ENCODE assay signal across 24 mouse cellular contexts in genomic region chr14:25106451-25106850, GRCm38 (mm10).
DNase-seq lines count a peak whose midpoint lies in the region; ATAC-seq and TF ChIP-seq lines count a peak whose summit lies in the region.
"Had no signal": no experiment of that assay in that cellular context is flagged by ENCODE, and none has a peak within 500 bp of the region (broad histone marks: within the 10 kb centered on the region; RNA-seq: fewer than 3 reads in every experiment).

No protein-coding gene starts in this region.

- H3K27ac ChIP-seq in embryonic facial prominence, embryonic 10.5 days (replicated peaks) = peak overlapping the region; percentile 77; the same call in 1 of the 2 replicates
- H3K27ac ChIP-seq in intestine, embryonic 15.5 days = no peak overlapping the region
- peak overlapping the region; percentile 96 for H3K27ac ChIP-seq in limb, embryonic 10.5 days
- H3K27ac ChIP-seq in limb, embryonic 14.5 days (replicated peaks; ENCODE audit: low read depth, low read length) = 0 out of 2 replicates have a peak overlapping the region, but pooled peaks have one; percentile 86
- H3K27ac ChIP-seq: hindbrain, postnatal 0 days had no signal

- DNase-seq in embryonic facial prominence, embryonic 10.5 days (ENCODE audit: low spot score) = no peak
- no peak for DNase-seq in limb, embryonic 10.5 days (ENCODE audit: low spot score)
- DNase-seq in limb, embryonic 14.5 days (ENCODE audit: low spot score) = no peak
- no peak for DNase-seq in cerebellum, adult 11-12 months
- DNase-seq in cerebellum, adult 9-11 months = no peak
- no peak for DNase-seq in heart, postnatal 36 days
- DNase-seq in frontal cortex, postnatal 14 days (ENCODE audit: low spot score in 2 of 2) = no peak
- DNase-seq: adrenal gland, adult 2 months; adrenal gland, postnatal 14 days; cerebellum, adult 11 months; cerebellum, adult 8-10 months; cerebellum, postnatal 25 days; forebrain, postnatal 0 days; gastrocnemius, postnatal 25 days; heart, postnatal 14 days had no signal

- no peak overlapping the region for H3K9ac ChIP-seq in intestine, embryonic 15.5 days
- no peak overlapping the region for H3K9ac ChIP-seq in limb, embryonic 14.5 days (ENCODE audit: low read depth, low read length, severe bottlenecking)
- H3K9ac ChIP-seq: embryonic facial prominence, embryonic 13.5 days; forebrain, postnatal 0 days; heart, embryonic 13.5 days; hindbrain, embryonic 14.5 days had no signal

- H3K27me3 ChIP-seq in embryonic facial prominence, embryonic 10.5 days (replicated peaks; ENCODE audit: low read depth, poor library complexity, severe bottlenecking) = no peaks in the 10 kb centered on the region
- H3K27me3 ChIP-seq in intestine, embryonic 15.5 days (replicated peaks) = no peaks in the 10 kb centered on the region
- H3K27me3 ChIP-seq in limb, embryonic 10.5 days (ENCODE audit: low read depth, poor library complexity, severe bottlenecking) = no peaks in the 10 kb centered on the region
- no peaks in the 10 kb centered on the region for H3K27me3 ChIP-seq in limb, embryonic 14.5 days (ENCODE audit: control insufficient read depth, insufficient read depth, low read length)
- H3K27me3 ChIP-seq: embryonic facial prominence, embryonic 13.5 days; heart, embryonic 13.5 days had no signal

- ATAC-seq in intestine, embryonic 15.5 days = peak; percentile 48
- no peak for ATAC-seq in limb, embryonic 14.5 days (ENCODE audit: low FRiP score, low read depth)
- ATAC-seq: CD4-positive, CD25-positive, alpha-beta regulatory T cell, adult 4 months; forebrain, embryonic 14.5 days; forebrain, postnatal 0 days; hindbrain, postnatal 0 days; inflammation-experienced regulatory T-cells, adult 6 months had no signal

- H3K36me3 ChIP-seq in embryonic facial prominence, embryonic 10.5 days (replicated peaks) = no peaks in the 10 kb centered on the region
- no peaks in the 10 kb centered on the region for H3K36me3 ChIP-seq in intestine, embryonic 15.5 days
- H3K36me3 ChIP-seq in limb, embryonic 10.5 days = no peaks in the 10 kb centered on the region
- H3K36me3 ChIP-seq in limb, embryonic 14.5 days (ENCODE audit: control insufficient read depth, insufficient read depth, low read length) = no peaks in the 10 kb centered on the region
- H3K36me3 ChIP-seq: embryonic facial prominence, embryonic 13.5 days; heart, embryonic 13.5 days had no signal

- WGBS in embryonic facial prominence, embryonic 10.5 days = 96% methylated on average over 2 of the region's 2 CpGs
- 98% methylated on average over 2 of the region's 2 CpGs for WGBS in intestine, embryonic 15.5 days
- 93% methylated on average over 2 of the region's 2 CpGs for WGBS in limb, embryonic 10.5 days
- WGBS in limb, embryonic 14.5 days = 95% methylated on average over 2 of the region's 2 CpGs

- no peak for TF ChIP-seq POLR2A in limb, embryonic 14.5 days (IDR thresholded peaks at IDR 0.05; ENCODE audit: borderline replicate concordance, extremely low read depth, insufficient read depth, insufficient read length)

- no peak overlapping the region for H3K4me3 ChIP-seq in embryonic facial prominence, embryonic 10.5 days
- H3K4me3 ChIP-seq in intestine, embryonic 15.5 days (replicated peaks) = no peak overlapping the region
- no peak overlapping the region for H3K4me3 ChIP-seq in limb, embryonic 10.5 days
- no peak overlapping the region for H3K4me3 ChIP-seq in limb, embryonic 14.5 days (replicated peaks; ENCODE audit: low read length)
- H3K4me3 ChIP-seq: embryonic facial prominence, embryonic 13.5 days; erythroblast, embryonic 14.5 days; heart, embryonic 13.5 days had no signal

- no peak overlapping the region for H3K4me2 ChIP-seq in intestine, embryonic 15.5 days (replicated peaks)
- H3K4me2 ChIP-seq in limb, embryonic 14.5 days (replicated peaks; ENCODE audit: low read depth, low read length, severe bottlenecking) = no peak overlapping the region
- H3K4me2 ChIP-seq: embryonic facial prominence, embryonic 13.5 days; heart, embryonic 13.5 days; hindbrain, embryonic 14.5 days had no signal

- H3K9me3 ChIP-seq in embryonic facial prominence, embryonic 10.5 days = no peaks in the 10 kb centered on the region
- H3K9me3 ChIP-seq in intestine, embryonic 15.5 days = no peaks in the 10 kb centered on the region
- H3K9me3 ChIP-seq in limb, embryonic 10.5 days (replicated peaks) = no peaks in the 10 kb centered on the region
- no peaks in the 10 kb centered on the region for H3K9me3 ChIP-seq in limb, embryonic 14.5 days (ENCODE audit: control insufficient read depth, low read length)
- H3K9me3 ChIP-seq: embryonic facial prominence, embryonic 13.5 days; heart, embryonic 13.5 days had no signal

- H3K4me1 ChIP-seq in embryonic facial prominence, embryonic 10.5 days = peaks cover 47% of the 10 kb centered on the region
- H3K4me1 ChIP-seq in intestine, embryonic 15.5 days (replicated peaks) = peaks cover 29% of the 10 kb centered on the region
- H3K4me1 ChIP-seq in limb, embryonic 10.5 days = peaks cover 67% of the 10 kb centered on the region
- peaks cover 30% of the 10 kb centered on the region for H3K4me1 ChIP-seq in limb, embryonic 14.5 days (ENCODE audit: control insufficient read depth, insufficient read depth, low read length)

- intact Hi-C loops in heart, postnatal 36 days (cut with DNase I) = no loop called here
